Mouse (Mus musculus): ENCODE results near the gene Gse1. TPM values are rescaled to one million over a fixed set of nuclear protein-coding genes. Genes with fewer than 3 reads are reported as not detected.

Gse1 gene
- total RNA-seq, 2 experiments from 2014 or later: 21.2 to 26.6 TPM

DNA sequence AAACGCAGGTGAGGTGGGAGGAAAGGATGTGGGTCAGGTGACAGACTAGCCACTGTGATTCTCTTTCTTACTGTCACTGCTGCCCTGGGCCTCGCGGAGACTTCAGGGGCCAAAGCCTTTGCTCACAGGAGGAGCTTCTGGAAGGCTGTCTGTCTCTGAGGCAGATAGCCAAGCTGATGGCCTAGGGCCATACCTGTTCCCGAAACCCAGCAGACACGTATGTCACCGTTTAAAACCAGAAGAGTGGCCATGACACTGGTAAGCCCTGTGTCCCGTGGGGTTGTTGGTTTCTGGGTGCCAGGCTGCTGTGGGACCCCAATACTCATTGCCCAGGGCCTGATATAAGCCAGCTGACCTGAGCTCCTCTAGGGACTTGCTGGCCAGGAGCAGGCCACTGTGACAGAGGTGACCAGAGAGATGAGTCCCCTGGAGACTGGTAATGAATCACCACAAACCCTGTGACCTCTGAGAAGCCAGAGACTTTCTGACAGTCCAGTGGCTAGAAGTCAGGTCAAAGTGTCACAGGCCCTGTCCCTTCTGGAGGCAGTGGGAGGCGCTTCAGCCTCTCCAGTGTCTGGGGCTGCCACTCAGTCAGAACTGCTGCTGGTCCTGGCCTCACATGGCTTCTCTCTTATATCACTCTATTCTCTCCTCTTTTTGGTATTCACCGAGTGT is 253.9 kb downstream of the Gse1 start:
- no peak for DNase-seq
- intact Hi-C loops (cut with DNase I): no loop called here

DNA sequence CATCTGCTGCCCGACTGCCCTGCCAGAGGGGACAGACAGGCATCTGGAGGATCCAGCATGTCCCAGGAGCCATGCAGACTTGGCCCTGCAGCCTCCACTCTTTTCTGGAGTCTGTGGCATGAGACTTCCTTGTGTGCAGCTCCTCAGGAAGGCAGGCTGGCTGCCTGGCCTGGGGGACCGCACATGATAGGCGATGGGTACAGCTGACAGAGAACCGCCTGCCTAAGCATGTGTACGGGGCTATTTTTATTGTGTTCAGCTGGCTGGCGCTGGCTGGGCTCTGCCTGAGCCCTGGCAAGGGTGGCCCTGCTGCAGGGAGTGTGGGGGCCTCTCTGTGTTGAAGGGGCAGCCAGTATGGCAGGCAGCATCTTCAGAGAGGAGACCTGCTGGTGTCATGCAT is 256.2 kb downstream of the Gse1 start:
- DNase-seq: no peak
- intact Hi-C loops (cut with DNase I): no loop called here

DNA sequence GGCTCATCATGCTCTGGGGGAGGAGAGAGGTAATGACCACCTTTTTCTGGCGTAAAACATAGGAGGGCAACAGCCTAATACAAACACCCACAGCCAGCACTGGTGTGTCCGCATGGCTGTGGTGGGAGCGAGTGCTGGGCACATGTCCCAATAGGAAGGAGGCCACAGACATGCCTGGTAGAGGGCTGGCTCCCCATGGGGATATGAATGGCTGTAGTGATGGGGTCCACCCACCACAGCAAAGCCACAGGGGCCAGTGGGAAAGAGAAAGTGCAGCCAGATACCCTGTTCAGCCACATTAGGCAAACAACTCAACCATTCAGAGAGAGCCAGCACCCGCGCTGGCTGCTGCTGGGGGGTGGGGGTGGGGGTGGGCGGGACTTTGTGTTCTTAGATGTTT is 256.9 kb downstream of the Gse1 start:
- no peak for DNase-seq
- intact Hi-C loops (cut with DNase I): loop anchor here (5.0 kb wide), 2 partner anchors 68 to 123 kb away; no protein-coding TSS in a partner anchor

DNA sequence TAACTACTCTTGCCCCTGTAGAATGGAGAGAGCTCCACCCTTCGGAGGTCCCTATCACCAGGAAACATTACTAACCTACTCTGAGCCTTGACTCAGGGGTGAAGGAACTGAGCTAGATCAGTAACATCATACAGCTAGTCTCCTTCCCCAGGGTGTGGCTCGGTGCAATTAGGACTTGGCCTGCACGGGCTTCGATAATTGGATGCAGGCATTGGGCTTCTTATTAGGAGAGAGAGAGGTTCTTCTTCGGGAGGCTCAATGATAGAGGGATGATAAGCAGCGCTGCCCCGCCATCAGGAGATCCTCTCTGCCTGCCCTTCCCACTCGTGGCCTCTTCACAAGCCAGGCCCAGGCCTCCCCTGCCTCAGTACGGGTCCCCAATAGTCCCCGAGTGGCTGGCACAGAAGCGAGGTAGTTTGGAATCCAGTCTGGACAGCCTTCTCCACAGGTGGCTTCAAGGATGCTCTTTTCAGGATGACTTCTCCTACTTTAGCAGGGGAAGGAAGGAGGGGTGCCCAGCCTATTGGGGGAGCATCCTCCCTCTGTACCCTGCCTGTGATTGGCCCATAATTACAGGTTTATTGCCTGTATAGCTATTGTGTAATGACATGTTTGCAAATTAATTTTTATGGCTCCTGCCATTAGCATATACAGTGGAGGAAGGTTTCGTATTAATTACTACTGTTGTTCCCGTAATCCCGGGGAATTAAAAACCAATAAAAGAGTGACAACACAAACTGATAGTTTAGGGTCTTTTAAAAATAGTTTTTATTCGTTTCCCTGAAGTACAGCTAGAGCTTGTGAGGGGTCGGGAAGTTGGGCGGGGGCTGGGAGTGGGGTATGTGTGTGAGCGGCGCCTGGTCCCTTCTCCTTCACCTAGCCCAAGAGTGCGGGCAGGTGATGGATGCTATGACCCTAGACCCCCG is 257.6 kb downstream of the Gse1 start:
- DNase-seq: no peak
- intact Hi-C loops (cut with DNase I): loop anchor here (5.0 kb wide), 2 partner anchors 69 to 124 kb away; no protein-coding TSS in a partner anchor

DNA sequence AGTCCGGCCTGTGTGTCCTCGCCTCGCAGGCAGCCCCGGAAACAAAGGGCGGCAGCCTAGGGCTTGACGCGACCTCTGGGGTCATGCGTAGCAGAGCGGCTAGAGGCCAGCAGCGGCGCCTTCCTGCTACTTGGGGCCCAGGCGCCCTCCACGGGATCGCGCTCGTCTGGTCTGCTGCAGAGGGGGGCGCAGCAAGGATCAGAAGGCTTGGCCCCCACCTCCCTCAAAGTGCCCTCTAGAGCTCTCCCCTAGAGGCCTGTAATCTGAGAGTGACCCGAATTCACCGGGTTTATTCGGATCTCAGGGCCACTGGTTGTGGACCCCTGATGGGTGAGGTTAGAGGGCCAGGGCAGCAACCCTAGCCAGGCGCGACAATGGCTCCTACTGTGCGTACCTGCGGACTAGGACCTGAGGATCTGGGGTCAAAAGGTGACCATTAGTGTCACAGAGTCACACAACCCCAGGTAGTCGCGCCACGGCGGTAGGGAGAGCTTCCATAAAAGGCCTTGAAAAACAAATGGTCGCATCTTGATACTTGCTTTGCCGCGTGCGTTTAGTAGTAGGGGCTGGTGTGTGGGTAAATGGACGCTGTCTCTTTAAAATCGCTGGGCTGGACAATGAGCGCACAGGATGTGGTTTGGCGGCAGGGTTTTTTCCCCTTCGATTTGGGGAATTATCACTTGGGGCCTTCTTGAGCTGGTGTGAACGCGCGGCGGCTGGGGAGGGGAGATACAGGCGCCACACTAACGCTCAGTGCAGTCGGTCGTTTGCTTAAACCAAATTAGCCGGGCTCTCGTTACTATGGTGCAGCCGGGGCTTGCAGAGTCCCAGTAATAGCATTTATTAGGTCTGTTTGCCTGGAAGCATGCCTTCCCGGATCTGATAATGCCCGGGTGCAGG is 258.5 kb downstream of the Gse1 start:
- intact Hi-C loops (cut with DNase I): loop anchor here (5.0 kb wide), 2 partner anchors 69 to 124 kb away; no protein-coding TSS in a partner anchor
- peak; percentile 65 to 67 for DNase-seq

DNA sequence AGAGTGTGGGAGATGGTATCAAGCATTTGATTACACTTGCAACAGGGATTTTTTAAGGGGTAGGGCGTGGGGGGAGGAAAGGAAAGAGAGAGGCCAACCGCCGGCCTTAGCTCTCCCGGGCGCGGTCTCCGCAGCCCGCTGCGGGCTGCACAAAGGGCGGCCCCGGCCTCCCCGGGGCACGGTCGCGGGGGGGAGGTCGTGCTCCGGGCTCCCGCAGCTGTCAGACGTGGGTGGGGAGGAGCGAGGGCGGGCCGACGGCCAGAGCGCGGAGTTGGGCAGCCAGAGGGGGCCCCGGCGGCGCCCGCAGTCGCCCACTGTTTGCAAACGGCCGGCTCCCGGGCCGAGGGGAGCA is 259.1 kb downstream of the Gse1 start:
- intact Hi-C loops (cut with DNase I): loop anchor here (5.0 kb wide), 2 partner anchors 70 to 125 kb away; no protein-coding TSS in a partner anchor
- no peak for DNase-seq

DNA sequence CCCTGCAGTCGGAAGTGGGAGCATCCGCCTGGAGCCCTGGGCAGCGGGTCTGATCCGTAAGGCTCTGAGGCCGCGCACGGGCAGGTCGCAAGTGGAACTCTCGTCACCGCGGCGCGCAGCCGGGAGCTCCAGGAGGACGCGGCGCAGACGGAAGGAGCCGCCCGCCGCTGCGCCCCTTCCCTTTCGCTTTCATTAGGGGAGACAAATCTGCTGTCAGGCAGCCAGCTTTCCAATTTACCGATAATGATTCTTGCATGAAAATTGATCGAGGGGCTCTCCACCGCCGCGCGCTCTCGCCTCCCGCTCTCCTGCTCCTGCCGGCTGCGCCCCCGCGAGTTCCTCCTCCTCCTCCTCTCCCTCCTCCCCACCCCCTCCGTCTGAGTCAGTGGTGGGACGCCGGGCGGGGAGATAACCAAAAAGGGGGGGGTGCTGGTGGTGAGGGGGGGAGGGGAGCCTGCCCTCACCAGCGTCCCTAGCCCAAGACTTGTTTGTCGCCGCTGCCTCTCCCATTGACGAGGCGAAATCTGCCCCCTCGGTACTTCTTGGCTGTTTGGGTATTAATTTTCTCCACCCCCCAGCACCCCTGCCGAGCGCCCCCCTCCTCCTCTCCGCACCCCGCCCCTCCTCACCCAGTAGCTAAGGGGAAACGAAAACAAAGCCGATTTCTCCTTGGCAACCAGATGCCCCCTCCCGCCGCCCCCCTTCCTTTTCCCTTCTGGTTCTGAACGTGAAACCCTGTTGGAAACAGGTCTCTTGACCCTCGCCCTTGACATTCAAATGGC is 259.7 kb downstream of the Gse1 start:
- DNase-seq: peak; percentile 69 to 83
- intact Hi-C loops (cut with DNase I): loop anchor here (2.0 to 5.0 kb wide), 4 partner anchors 13 to 126 kb away; no protein-coding TSS in a partner anchor

DNA sequence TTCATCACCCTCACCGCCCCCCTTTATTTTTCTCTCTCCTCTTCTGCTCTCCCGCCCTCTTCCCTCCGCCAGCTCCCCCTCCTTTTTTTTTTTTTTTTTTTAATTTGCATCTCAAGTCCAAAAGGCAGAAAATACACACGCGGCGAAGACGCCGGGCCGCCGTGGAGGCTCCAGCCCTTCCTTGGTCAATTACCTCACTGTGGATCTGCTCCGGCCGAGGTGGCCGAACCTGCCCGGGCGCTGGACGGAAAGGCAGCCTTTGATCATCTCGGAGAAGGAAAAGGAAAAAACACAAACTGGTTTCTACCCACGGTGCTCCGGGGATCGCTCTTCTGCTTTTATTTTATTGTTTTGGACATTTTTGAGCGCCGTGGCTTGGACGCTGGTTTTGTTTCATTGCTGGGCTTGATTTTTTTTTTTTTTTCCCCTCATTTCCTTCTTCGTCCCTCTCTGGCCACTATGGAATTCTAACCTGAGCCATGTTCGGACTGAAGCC is 260.4 kb downstream of the Gse1 start:
- intact Hi-C loops (cut with DNase I): loop anchor here (2.0 to 5.0 kb wide), 4 partner anchors 14 to 126 kb away; no protein-coding TSS in a partner anchor
- peak in 1 of 2 experiments; percentile 52 for DNase-seq

DNA sequence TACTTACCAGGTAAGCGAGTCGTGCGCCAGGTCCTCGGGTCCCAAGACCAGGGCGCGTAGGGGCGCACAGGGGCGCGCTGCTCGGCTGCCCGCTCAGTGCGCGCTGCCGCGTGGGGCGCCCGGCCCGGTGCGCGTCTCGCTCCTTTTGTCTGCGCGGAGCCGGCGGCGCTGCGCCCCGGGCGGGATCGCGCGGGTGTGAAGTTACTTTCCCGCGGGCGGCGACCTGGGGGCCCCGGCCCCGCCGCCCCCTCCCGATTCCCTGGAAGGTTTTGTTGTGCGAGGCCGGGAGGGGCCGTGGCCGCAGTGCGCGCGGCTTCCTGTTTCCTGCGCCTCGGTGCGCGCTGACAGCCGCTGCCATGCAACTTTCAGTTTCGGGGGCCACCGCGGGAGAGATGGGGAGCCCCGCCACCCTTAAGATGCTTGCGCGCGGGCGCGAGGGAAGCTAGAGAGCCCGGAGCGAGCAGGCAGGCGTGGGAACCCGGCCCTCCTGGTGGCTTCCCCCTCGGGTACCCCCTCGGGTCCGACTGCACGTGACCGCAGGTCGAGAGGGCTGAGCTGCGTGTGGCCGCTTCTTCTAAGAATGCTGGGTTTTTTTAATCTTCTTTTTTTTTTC is 261.0 kb downstream of the Gse1 start:
- intact Hi-C loops (cut with DNase I): loop anchor here (2.0 to 5.0 kb wide), 4 partner anchors 14 to 127 kb away; no protein-coding TSS in a partner anchor
- DNase-seq: peak; percentile 71 to 83

DNA sequence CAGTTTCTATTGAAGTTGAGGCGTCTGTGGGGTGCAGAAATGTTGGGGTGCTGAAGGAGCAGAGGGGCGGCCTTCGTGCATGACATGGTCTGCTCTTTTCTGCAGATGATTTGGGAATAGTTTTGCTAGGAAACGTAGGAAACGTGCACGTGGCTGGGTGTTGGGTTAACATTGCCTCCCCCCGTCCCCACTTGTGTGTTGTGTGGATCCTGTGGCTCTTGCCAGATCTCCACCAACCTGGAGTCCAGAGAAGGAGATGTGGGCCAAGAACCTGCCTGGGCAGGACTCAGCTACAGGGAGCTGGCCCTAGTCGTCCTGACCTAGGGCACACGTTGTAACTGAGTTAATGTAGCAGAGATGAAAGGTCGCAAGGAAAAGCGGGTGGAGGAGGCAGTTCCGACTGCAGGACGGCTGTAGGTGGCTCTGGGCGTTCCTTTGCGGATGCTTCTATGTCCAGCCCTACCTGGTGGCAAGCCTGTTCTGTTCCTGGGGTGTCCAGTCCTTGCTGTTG is 261.6 kb downstream of the Gse1 start:
- DNase-seq: no peak
- intact Hi-C loops (cut with DNase I): loop anchor here (2.0 to 5.0 kb wide), 4 partner anchors 15 to 128 kb away; no protein-coding TSS in a partner anchor

DNA sequence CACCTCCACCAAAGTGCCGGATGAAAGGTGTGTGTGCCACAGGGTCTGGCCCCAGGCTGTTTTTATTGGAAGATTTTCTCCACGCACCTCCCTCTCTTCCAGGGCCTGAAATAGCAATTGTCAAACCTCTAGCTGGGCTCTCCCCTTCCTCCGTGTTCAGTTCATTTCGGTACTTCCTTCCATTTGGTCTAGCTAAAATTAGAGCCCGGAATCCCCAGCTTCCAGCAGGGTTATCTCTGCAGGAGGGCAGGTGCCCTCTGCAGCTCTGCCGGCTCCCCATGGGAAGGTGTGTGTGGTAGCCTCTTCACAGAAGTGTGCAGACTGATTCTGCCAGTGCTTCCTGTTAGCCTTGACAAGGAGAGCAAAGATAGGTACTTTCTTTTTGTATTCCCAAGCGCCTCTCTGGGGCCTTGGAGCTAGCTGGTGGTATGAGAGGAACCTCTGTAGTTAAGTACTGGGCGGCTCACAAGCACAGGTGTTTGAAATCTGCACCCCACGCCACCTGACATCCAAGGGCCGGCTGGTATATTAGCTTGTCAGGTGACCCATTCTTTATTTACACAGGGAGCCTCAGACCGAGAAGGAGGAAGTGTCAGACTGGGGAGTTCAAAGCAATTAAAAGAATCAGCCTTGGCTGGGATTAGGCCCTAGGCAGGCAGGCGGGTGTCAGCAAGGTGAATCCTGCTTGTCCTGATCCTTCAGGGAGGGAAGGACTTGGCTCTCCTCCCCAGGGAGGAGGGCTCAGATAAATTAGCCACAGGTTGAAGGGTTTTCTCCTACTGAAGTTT is 262.3 kb downstream of the Gse1 start:
- DNase-seq: no peak
- intact Hi-C loops (cut with DNase I): no loop called here

DNA sequence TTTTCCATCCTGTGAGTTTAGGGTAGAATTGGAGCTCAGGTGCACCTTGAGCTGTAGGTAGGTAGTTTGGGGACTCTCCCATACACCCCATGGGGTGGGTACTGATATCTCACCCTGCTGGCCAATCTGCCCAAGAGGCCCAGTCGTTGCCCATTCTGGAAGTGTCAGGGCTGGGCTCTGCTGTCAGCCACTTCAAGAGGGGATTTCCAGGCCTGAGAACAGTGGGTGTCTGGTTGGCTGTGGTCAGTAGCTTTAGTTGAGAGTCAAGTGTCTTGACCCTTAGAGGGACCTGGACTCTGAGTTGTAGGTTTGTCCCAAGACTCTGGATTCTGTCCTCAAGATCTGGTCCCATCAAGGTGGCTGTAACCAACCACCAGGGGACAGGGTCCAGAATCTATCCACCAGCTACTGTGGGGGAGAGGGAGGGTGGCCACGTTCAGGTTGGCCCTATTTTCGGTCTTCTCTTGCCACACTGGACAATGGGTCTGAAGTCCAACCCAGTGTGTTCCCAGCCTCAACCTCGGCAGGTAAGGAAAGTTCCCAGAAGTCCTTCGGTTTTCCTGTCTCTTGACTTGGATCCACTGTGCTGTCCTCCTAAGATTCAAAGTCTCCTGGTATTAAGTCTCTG is 263.0 kb downstream of the Gse1 start:
- no peak for DNase-seq
- intact Hi-C loops (cut with DNase I): no loop called here

DNA sequence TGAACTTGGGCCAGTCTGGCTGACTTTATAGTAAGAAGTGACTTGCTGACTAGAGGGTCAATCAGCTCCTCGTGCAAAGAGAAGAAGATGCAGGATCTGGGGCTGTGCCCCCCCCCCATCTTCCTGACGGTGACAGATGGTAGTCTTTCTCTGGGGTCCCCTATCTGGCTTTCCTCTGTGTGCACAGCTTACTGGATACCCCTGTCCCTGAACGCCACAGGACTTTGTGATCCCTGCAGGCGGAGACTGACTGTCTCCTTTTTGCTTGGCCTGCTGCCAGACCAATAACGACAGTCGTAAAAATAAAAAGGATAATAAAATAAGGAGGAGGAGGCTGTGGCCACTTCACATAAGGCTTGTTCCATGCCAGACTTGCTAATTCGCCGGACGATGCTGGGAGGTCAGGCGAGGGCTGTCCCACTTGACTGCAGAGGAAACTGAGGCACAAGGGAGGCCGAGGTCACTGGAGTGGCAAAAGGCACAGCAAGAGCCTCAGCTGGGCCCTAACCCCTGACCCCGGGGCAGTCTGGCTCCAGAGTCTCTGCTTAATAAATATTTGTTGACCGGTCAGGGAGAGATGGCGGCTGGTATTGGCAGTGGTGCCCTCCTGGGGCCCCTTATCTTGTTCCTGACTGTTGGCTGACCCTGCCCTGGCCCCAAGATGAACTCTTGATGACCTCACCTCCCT is 264.1 kb downstream of the Gse1 start:
- intact Hi-C loops (cut with DNase I): no loop called here
- no peak for DNase-seq

DNA sequence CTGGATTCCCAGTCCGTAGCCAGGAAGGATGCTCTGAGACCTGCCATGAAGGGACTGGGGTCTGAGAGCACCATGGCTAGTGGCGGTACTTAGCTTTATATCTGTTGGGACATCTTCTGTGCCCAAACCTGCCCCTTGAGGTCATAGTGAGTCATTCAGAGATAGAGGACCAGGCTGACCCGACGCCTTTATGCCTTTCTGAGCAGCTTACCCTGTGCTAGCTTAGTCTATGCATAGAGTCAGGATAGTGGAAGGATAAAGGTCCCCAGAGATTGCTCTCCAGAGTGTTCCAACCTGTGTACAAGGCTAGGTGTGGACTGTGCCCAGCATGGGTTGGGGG is 264.6 kb downstream of the Gse1 start:
- intact Hi-C loops (cut with DNase I): no loop called here
- no peak for DNase-seq

DNA sequence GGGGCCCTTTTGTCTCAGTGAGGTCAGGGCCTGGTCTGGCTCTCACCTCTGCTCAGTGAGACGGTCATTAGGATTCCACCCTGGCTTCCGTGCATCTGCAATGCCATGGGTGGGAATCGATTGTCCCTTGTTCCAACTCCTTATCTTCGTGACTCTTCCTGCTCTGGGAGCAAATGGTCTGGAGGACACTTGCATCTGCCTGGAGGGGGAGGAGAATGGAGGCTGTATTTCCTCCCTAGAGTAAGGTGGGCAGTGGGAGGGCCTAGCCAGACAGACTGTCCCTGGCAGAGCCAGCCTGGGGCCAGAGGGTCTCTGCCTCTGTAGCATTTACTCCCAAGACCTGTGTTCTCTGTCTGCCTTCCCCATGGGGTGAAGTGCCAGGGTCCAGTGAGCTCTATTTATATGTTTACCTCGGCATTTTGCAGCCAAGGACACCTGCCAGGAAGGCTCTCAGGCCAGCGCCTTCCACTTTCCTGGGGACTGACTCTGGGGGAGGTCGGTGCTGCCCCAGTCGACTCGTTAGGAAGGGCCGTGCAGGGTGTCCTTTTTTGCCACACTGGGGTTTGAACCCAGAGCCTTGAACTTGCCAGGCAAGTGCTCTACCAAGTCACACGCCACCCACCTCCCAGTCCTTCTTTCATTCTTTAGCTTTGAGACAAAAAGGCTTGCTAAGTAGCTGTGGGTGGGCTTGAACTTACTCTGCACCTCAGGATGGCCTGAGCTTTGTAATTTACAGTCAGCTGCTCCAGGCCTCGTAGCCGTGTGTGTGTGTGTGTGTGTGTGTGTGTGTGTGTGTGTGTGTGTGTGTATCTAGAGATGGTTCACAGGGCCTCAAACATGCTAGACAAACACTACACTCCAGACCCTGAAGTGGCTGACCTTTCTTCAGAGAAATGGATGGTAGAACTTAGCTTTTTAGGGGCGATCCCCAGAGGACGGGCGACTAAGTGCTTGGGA is 265.5 kb downstream of the Gse1 start:
- DNase-seq: no peak
- intact Hi-C loops (cut with DNase I): no loop called here

DNA sequence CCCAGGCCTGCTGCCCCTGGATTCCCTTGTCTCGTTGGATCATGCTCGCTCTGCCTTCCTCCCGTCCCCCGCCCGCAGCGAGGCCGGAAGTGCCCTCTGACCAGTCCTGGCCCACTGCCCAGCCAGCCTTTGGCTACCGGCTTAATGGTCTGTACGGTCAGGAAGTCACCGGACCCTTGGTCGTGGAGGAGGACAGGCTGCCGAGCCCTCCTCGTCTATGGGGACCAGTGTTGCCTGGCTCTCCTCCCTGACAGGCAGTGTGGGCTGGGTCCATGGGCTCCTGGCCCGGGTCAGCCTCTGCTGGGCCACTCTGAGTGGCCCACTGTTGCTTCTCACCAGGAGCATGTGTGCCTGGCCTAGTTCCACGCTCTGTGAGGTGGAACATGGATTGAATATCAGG is 266.6 kb downstream of the Gse1 start:
- peak; percentile 83 for DNase-seq
- intact Hi-C loops (cut with DNase I): no loop called here
